ENCODE assay signal across 13 mouse cellular contexts in genomic region chr12:72374823-72375225, GRCm38 (mm10). TPM values are rescaled to one million over a fixed set of nuclear protein-coding genes. Genes with fewer than 3 reads are reported as not detected.
DNase-seq lines count a peak whose midpoint lies in the region; ATAC-seq and TF ChIP-seq lines count a peak whose summit lies in the region.
"Had no signal": no experiment of that assay in that cellular context is flagged by ENCODE, and none has a peak within 500 bp of the region (broad histone marks: within the 10 kb centered on the region; RNA-seq: fewer than 3 reads in every experiment).

No protein-coding gene starts in this region.

- WGBS in forebrain, embryonic 11.5 days = 9% methylated on average over 11 of the region's 11 CpGs
- WGBS in liver, embryonic 12.5 days (ENCODE audit: insufficient replicate concordance) = 73% methylated on average over 11 of the region's 11 CpGs
- WGBS in stomach, postnatal 0 days = 64% methylated on average over 11 of the region's 11 CpGs

- no peak overlapping the region for H3K4me3 ChIP-seq in forebrain, embryonic 11.5 days (ENCODE audit: low read depth, low read length)
- H3K4me3 ChIP-seq in liver, embryonic 12.5 days = no peak overlapping the region
- no peak overlapping the region for H3K4me3 ChIP-seq in stomach, postnatal 0 days (ENCODE audit: low read depth, low read length)
- H3K4me3 ChIP-seq: erythroblast, embryonic 14.5 days had no signal

- no peaks in the 10 kb centered on the region for H3K36me3 ChIP-seq in forebrain, embryonic 11.5 days (ENCODE audit: control insufficient read depth, insufficient read depth, low read length)
- no peaks in the 10 kb centered on the region for H3K36me3 ChIP-seq in liver, embryonic 12.5 days
- H3K36me3 ChIP-seq in stomach, postnatal 0 days (ENCODE audit: control insufficient read depth, insufficient read depth, low read length) = no peaks in the 10 kb centered on the region

- no peaks in the 10 kb centered on the region for H3K27me3 ChIP-seq in forebrain, embryonic 11.5 days (ENCODE audit: control insufficient read depth, insufficient read depth, low read length)
- H3K27me3 ChIP-seq in liver, embryonic 12.5 days (replicated peaks) = no peaks in the 10 kb centered on the region
- H3K27me3 ChIP-seq in stomach, postnatal 0 days (ENCODE audit: control insufficient read depth, insufficient read depth, low read length) = no peaks in the 10 kb centered on the region

- TF ChIP-seq CTCF in stomach, postnatal 0 days (IDR thresholded peaks at IDR 0.05; ENCODE audit: low read depth) = no peak

- H3K4me1 ChIP-seq in forebrain, embryonic 11.5 days (replicated peaks; ENCODE audit: control insufficient read depth, insufficient read depth, low read length) = peaks cover 14% of the 10 kb centered on the region
- no peaks in the 10 kb centered on the region for H3K4me1 ChIP-seq in liver, embryonic 12.5 days
- no peaks in the 10 kb centered on the region for H3K4me1 ChIP-seq in stomach, postnatal 0 days (replicated peaks; ENCODE audit: control insufficient read depth, insufficient read depth)

- H3K9ac ChIP-seq in forebrain, embryonic 11.5 days (ENCODE audit: low read length) = peak overlapping the region; percentile 50
- no peak overlapping the region for H3K9ac ChIP-seq in liver, embryonic 12.5 days
- H3K9ac ChIP-seq in stomach, postnatal 0 days (ENCODE audit: low read length) = no peak overlapping the region

- TF ChIP-seq EP300 in stomach, postnatal 0 days (optimal IDR thresholded peaks at IDR 0.05) = no peak

- DNase-seq in Muller cell, postnatal 12 days (ENCODE audit: inconsistent ontology term) = peak; percentile 63
- peak; percentile 62 for DNase-seq in cerebellum, adult 18-20 months
- DNase-seq in forebrain, embryonic 11.5 days (ENCODE audit: low spot score) = peak; percentile 69
- peak; percentile 54 for DNase-seq in mesoderm, embryonic 11.5 days (ENCODE audit: low read depth, low spot score)
- no peak for DNase-seq in stomach, postnatal 0 days (ENCODE audit: low spot score)
- no peak for DNase-seq in layer of hippocampus, postnatal 25 days (ENCODE audit: extremely low spot score in 1 of 2, low spot score in 1 of 2)
- DNase-seq: adrenal gland, postnatal 10 days; lung, postnatal 10 days; right cerebral cortex, postnatal 14 days; thymus, postnatal 4 days had no signal

- peak overlapping the region; percentile 24 for H3K4me2 ChIP-seq in forebrain, embryonic 11.5 days (ENCODE audit: low read depth, low read length, severe bottlenecking)
- H3K4me2 ChIP-seq in liver, embryonic 12.5 days = no peak overlapping the region
- H3K4me2 ChIP-seq in stomach, postnatal 0 days (replicated peaks; ENCODE audit: low read depth) = no peak overlapping the region

- ATAC-seq in forebrain, embryonic 11.5 days (replicated peaks; ENCODE audit: low FRiP score) = peak; percentile 78
- ATAC-seq in liver, embryonic 12.5 days = no peak
- ATAC-seq in megakaryocyte progenitor cell, adult 5-6 weeks (replicated peaks; ENCODE audit: poor library complexity) = no peak
- no peak for ATAC-seq in stomach, postnatal 0 days (ENCODE audit: low FRiP score, low TSS enrichment)

- H3K9me3 ChIP-seq in forebrain, embryonic 11.5 days (ENCODE audit: control insufficient read depth, low read length) = no peaks in the 10 kb centered on the region
- no peaks in the 10 kb centered on the region for H3K9me3 ChIP-seq in liver, embryonic 12.5 days (replicated peaks)
- H3K9me3 ChIP-seq in stomach, postnatal 0 days (ENCODE audit: control insufficient read depth, low read length) = no peaks in the 10 kb centered on the region

- peak overlapping the region; percentile 44 for H3K27ac ChIP-seq in forebrain, embryonic 11.5 days (ENCODE audit: low read depth, low read length)
- no peak overlapping the region for H3K27ac ChIP-seq in liver, embryonic 12.5 days
- no peak overlapping the region for H3K27ac ChIP-seq in stomach, postnatal 0 days (replicated peaks)

RNA-seq across cellular contexts. Expression of gene Rtn1, which starts 34.0 kb away (rescaled TPM):
- 235 and 273 TPM in 2 replicates for polyA plus RNA-seq in forebrain, embryonic 11.5 days (2014; fragmentation: Nextera tagmentation; extraction: Ambion mirVana)
- polyA plus RNA-seq in liver, embryonic 12.5 days (2016; fragmentation: Nextera tagmentation; extraction: Ambion mirVana) = 1.2 TPM in 2 replicates
- 0.02 TPM in 1 of 2 replicates, not detected in the other for total RNA-seq in megakaryocyte progenitor cell, adult 5-6 weeks (2015)
- total RNA-seq in megakaryocyte progenitor cell, adult 5-6 weeks (2017) = 0.07 TPM in 1 of 2 replicates, not detected in the other
- polyA plus RNA-seq in stomach, postnatal 0 days (2015; fragmentation: Nextera tagmentation; extraction: Ambion mirVana) = 47.1 and 49.4 TPM in 2 replicates
- total RNA-seq in layer of hippocampus, postnatal 25 days (2021) = 1,000 to 10,000 TPM; 1,472 to 1,555 TPM

Comparison
In these comparisons a context has a peak if more than half of its experiments do, and no peak if none do; other contexts are left out.
1. DNase-seq: peak in Muller cell, postnatal 12 days (single experiment), cerebellum, adult 18-20 months (2 of 2), forebrain, embryonic 11.5 days (single experiment) and mesoderm, embryonic 11.5 days (single experiment); none in stomach, postnatal 0 days (single experiment) and layer of hippocampus, postnatal 25 days (0 of 2).
2. RNA of gene Rtn1, which starts 34.0 kb away (polyA plus RNA-seq): 235 to 273 TPM in forebrain, embryonic 11.5 days and 47.1 to 49.4 TPM in stomach, postnatal 0 days; 1.2 TPM in liver, embryonic 12.5 days; every median in the first group is over 10 times any median in the second.